Mouse (Mus musculus): ENCODE results near the gene Mecom.

Mecom gene

GRCm38 (mm10) chr3:30560677-30561314 is 13.0 kb upstream of the Mecom start:
- no peak overlapping the region for H3K4me3 ChIP-seq (replicated peaks; ENCODE audit: low read length)
- H3K4me1 ChIP-seq (replicated peaks; ENCODE audit: low read depth, low read length) = peaks cover 22% of the 10 kb centered on the region
- H3K9me3 ChIP-seq (ENCODE audit: low read length) = no peaks in the 10 kb centered on the region
- no peak for TF ChIP-seq NANOG (IDR thresholded peaks at IDR 0.05; ENCODE audit: borderline replicate concordance, low read length)
- no peak for TF ChIP-seq POU5F1 (IDR thresholded peaks at IDR 0.05; ENCODE audit: borderline replicate concordance, low read length)
- TF ChIP-seq CTCF (conservative IDR thresholded peaks at IDR 0.05; ENCODE audit: low read length) = no peak
- no peaks in the 10 kb centered on the region for H3K36me3 ChIP-seq (ENCODE audit: insufficient read depth, low read length)
- peaks cover 19% of the 10 kb centered on the region; the same call in 1 of the 2 replicates for H3K27me3 ChIP-seq (ENCODE audit: insufficient read depth, low read length)

GRCm38 (mm10) chr3:30553741-30554140 is 5.9 kb upstream of the Mecom start:
- TF ChIP-seq CTCF (conservative IDR thresholded peaks at IDR 0.05; ENCODE audit: low read length) (no peak), NANOG (IDR thresholded peaks at IDR 0.05; ENCODE audit: borderline replicate concordance, low read length) (no peak), POU5F1 (IDR thresholded peaks at IDR 0.05; ENCODE audit: borderline replicate concordance, low read length) (no peak)
- Histone ChIP-seq H3K27me3 (ENCODE audit: insufficient read depth, low read length) (peaks cover 7% of the 10 kb centered on the region; the same call in 1 of the 2 replicates), H3K4me3 (replicated peaks; ENCODE audit: low read length) (no peak overlapping the region), H3K4me1 (replicated peaks; ENCODE audit: low read depth, low read length) (no peaks in the 10 kb centered on the region), H3K9me3 (ENCODE audit: low read length) (no peaks in the 10 kb centered on the region), H3K36me3 (ENCODE audit: insufficient read depth, low read length) (no peaks in the 10 kb centered on the region)

GRCm38 (mm10) chr3:30550218-30550617 is 2.4 kb upstream of the Mecom start:
- no peak for TF ChIP-seq NANOG (IDR thresholded peaks at IDR 0.05; ENCODE audit: borderline replicate concordance, low read length)
- peak; percentile 26; the same call in 1 of the 2 replicates for TF ChIP-seq CTCF (conservative IDR thresholded peaks at IDR 0.05; ENCODE audit: low read length)
- no peak for TF ChIP-seq POU5F1 (IDR thresholded peaks at IDR 0.05; ENCODE audit: borderline replicate concordance, low read length)
- Histone ChIP-seq H3K9me3 (ENCODE audit: low read length) (no peaks in the 10 kb centered on the region), H3K4me1 (replicated peaks; ENCODE audit: low read depth, low read length) (peaks cover 18% of the 10 kb centered on the region), H3K36me3 (ENCODE audit: insufficient read depth, low read length) (no peaks in the 10 kb centered on the region), H3K27me3 (ENCODE audit: insufficient read depth, low read length) (peaks cover 6% of the 10 kb centered on the region; the same call in 1 of the 2 replicates), H3K4me3 (replicated peaks; ENCODE audit: low read length) (no peak overlapping the region)

- Histone ChIP-seq H3K27me3 (ENCODE audit: insufficient read depth, low read length) (peaks cover 6% of the 10 kb centered on the region; the same call in 1 of the 2 replicates), H3K4me3 (replicated peaks; ENCODE audit: low read length) (no peak overlapping the region), H3K36me3 (ENCODE audit: insufficient read depth, low read length) (no peaks in the 10 kb centered on the region), H3K9me3 (ENCODE audit: low read length) (no peaks in the 10 kb centered on the region), H3K4me1 (replicated peaks; ENCODE audit: low read depth, low read length) (peaks cover 21% of the 10 kb centered on the region)
- TF ChIP-seq NANOG (IDR thresholded peaks at IDR 0.05; ENCODE audit: borderline replicate concordance, low read length) = no peak
- TF ChIP-seq POU5F1 (IDR thresholded peaks at IDR 0.05; ENCODE audit: borderline replicate concordance, low read length) = no peak
- no peak for TF ChIP-seq CTCF (conservative IDR thresholded peaks at IDR 0.05; ENCODE audit: low read length)
Observed at GRCm38 (mm10) chr3:30548928-30549327, 1.1 kb upstream of the Mecom start.

- no peaks in the 10 kb centered on the region for H3K36me3 ChIP-seq (ENCODE audit: insufficient read depth, low read length)
- no peak for TF ChIP-seq POU5F1 (IDR thresholded peaks at IDR 0.05; ENCODE audit: borderline replicate concordance, low read length)
- TF ChIP-seq CTCF (conservative IDR thresholded peaks at IDR 0.05; ENCODE audit: low read length) = no peak
- no peak for TF ChIP-seq NANOG (IDR thresholded peaks at IDR 0.05; ENCODE audit: borderline replicate concordance, low read length)
- H3K27me3 ChIP-seq (ENCODE audit: insufficient read depth, low read length) = peaks cover 6% of the 10 kb centered on the region; the same call in 1 of the 2 replicates
- peaks cover 21% of the 10 kb centered on the region for H3K4me1 ChIP-seq (replicated peaks; ENCODE audit: low read depth, low read length)
- H3K9me3 ChIP-seq (ENCODE audit: low read length) = no peaks in the 10 kb centered on the region
- H3K4me3 ChIP-seq (replicated peaks; ENCODE audit: low read length) = 0 out of 2 replicates have a peak overlapping the region, but pooled peaks have one; percentile 26
Observed at GRCm38 (mm10) chr3:30546831-30547369, 908 bp downstream of the Mecom start.

- Histone ChIP-seq H3K36me3 (ENCODE audit: insufficient read depth, low read length) (no peaks in the 10 kb centered on the region), H3K9me3 (ENCODE audit: low read length) (no peaks in the 10 kb centered on the region), H3K4me3 (replicated peaks; ENCODE audit: low read length) (0 out of 2 replicates have a peak overlapping the region, but pooled peaks have one; percentile 26), H3K4me1 (replicated peaks; ENCODE audit: low read depth, low read length) (peaks cover 21% of the 10 kb centered on the region), H3K27me3 (ENCODE audit: insufficient read depth, low read length) (peaks cover 6% of the 10 kb centered on the region; the same call in 1 of the 2 replicates)
- TF ChIP-seq CTCF (conservative IDR thresholded peaks at IDR 0.05; ENCODE audit: low read length) (no peak), NANOG (IDR thresholded peaks at IDR 0.05; ENCODE audit: borderline replicate concordance, low read length) (no peak)
Observed at GRCm38 (mm10) chr3:30546366-30546765, 1.4 kb downstream of the Mecom start.

- H3K9me3 ChIP-seq (ENCODE audit: low read length) = no peaks in the 10 kb centered on the region
- no peaks in the 10 kb centered on the region for H3K36me3 ChIP-seq (ENCODE audit: insufficient read depth, low read length)
- peaks cover 21% of the 10 kb centered on the region for H3K4me1 ChIP-seq (replicated peaks; ENCODE audit: low read depth, low read length)
- H3K27me3 ChIP-seq (ENCODE audit: insufficient read depth, low read length) = peaks cover 6% of the 10 kb centered on the region; the same call in 1 of the 2 replicates
- TF ChIP-seq NANOG (IDR thresholded peaks at IDR 0.05; ENCODE audit: borderline replicate concordance, low read length) (no peak), CTCF (conservative IDR thresholded peaks at IDR 0.05; ENCODE audit: low read length) (no peak), POU5F1 (IDR thresholded peaks at IDR 0.05; ENCODE audit: borderline replicate concordance, low read length) (no peak)
- no peak overlapping the region for H3K4me3 ChIP-seq (replicated peaks; ENCODE audit: low read length)
Observed at GRCm38 (mm10) chr3:30545246-30545645, 2.6 kb downstream of the Mecom start.

- peaks cover 21% of the 10 kb centered on the region for H3K4me1 ChIP-seq (replicated peaks; ENCODE audit: low read depth, low read length)
- no peak overlapping the region for H3K4me3 ChIP-seq (replicated peaks; ENCODE audit: low read length)
- no peaks in the 10 kb centered on the region for H3K36me3 ChIP-seq (ENCODE audit: insufficient read depth, low read length)
- no peak for TF ChIP-seq NANOG (IDR thresholded peaks at IDR 0.05; ENCODE audit: borderline replicate concordance, low read length)
- no peak for TF ChIP-seq CTCF (conservative IDR thresholded peaks at IDR 0.05; ENCODE audit: low read length)
- TF ChIP-seq POU5F1 (IDR thresholded peaks at IDR 0.05; ENCODE audit: borderline replicate concordance, low read length) = no peak
- H3K27me3 ChIP-seq (ENCODE audit: insufficient read depth, low read length) = peaks cover 6% of the 10 kb centered on the region; the same call in 1 of the 2 replicates
- H3K9me3 ChIP-seq (ENCODE audit: low read length) = no peaks in the 10 kb centered on the region
Observed at GRCm38 (mm10) chr3:30544305-30544704, 3.5 kb downstream of the Mecom start.

Measured in E14TG2a.4 (cell line).